Comparison of ENCODE assay signal across 14 mouse cellular contexts in the genomic region with DNA sequence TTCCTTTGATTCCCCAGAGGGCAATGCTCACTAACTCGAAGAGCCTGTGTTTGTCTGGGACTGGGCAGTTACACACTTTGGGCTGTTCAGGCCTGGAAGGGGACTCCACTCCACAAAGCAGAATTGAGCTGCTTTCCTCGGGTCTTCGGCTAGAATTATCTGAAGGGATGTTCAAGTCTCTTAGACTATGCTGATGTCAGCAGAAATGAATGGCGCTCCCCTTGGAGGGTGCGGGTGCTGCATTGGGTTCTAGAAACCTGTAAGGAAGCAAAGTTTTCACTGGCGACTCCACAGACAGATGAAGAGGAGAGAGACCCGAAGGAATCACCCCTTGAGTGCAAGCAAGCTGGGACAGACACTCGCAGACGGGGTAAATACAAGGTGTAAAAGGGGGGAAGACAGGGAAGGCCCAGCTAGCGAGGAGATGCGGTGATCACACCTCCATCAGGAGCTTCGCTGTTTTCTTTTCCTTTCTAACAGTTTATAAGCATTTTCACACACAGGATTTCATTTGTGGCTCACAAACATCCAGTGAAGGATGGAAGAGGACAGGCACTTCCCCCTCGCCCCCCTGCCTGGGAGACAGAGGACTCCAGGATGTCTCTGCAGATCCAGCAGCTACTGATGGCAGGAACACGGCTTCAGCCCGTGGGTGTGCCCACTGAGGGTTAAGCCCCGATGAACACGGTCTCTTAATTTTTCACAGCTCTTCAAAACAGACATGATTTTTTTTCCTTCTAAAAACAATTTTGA.
DNase-seq lines count a peak whose midpoint lies in the region; ATAC-seq and TF ChIP-seq lines count a peak whose summit lies in the region.
"Had no signal": no experiment of that assay in that cellular context is flagged by ENCODE, and none has a peak within 500 bp of the region (broad histone marks: within the 10 kb centered on the region; RNA-seq: fewer than 3 reads in every experiment).

No protein-coding gene starts in this region.

- H3K9me3 ChIP-seq in heart, embryonic 16.5 days (replicated peaks; ENCODE audit: control insufficient read depth, low read length), result no peaks in the 10 kb centered on the region
- H3K9me3 ChIP-seq in lung, embryonic 14.5 days (ENCODE audit: low read depth, low read length), result no peaks in the 10 kb centered on the region
- H3K9me3 ChIP-seq in limb, embryonic 13.5 days, result no peaks in the 10 kb centered on the region
- H3K9me3 ChIP-seq: forebrain, embryonic 15.5 days had no signal

- ATAC-seq in heart, embryonic 16.5 days (replicated peaks; ENCODE audit: extremely low read depth, insufficient read depth, low FRiP score), result no peak
- no peak for ATAC-seq in lung, embryonic 14.5 days (ENCODE audit: insufficient read depth)
- ATAC-seq in limb, embryonic 13.5 days (ENCODE audit: low FRiP score, low read depth), result no peak
- ATAC-seq: CD4-positive, CD25-positive, alpha-beta regulatory T cell, adult 4 months; forebrain, embryonic 15.5 days; inflammation-experienced regulatory T-cells, adult 6 months had no signal

- no peak overlapping the region for H3K4me3 ChIP-seq in heart, embryonic 16.5 days (ENCODE audit: low read length)
- H3K4me3 ChIP-seq in lung, embryonic 14.5 days (ENCODE audit: low read depth, low read length), result no peak overlapping the region
- no peak overlapping the region for H3K4me3 ChIP-seq in lung, adult 2 months (replicated peaks; ENCODE audit: extremely low read depth, low read depth, low read length)
- H3K4me3 ChIP-seq in bone marrow macrophage, adult 2 months (ENCODE audit: insufficient read depth, low read length), result no peak overlapping the region
- no peak overlapping the region for H3K4me3 ChIP-seq in limb, embryonic 13.5 days
- H3K4me3 ChIP-seq: forebrain, embryonic 15.5 days had no signal

- no peaks in the 10 kb centered on the region for H3K27me3 ChIP-seq in heart, embryonic 16.5 days (ENCODE audit: control insufficient read depth, insufficient read depth, low read length)
- no peaks in the 10 kb centered on the region for H3K27me3 ChIP-seq in lung, embryonic 14.5 days (ENCODE audit: insufficient read depth, low read length)
- no peaks in the 10 kb centered on the region for H3K27me3 ChIP-seq in limb, embryonic 13.5 days
- H3K27me3 ChIP-seq: forebrain, embryonic 15.5 days had no signal

- peak overlapping the region; percentile 29; the same call in 1 of the 2 replicates for H3K27ac ChIP-seq in heart, embryonic 16.5 days (ENCODE audit: low read length)
- H3K27ac ChIP-seq in lung, embryonic 14.5 days (ENCODE audit: low read depth), result peak overlapping the region; percentile 4; the same call in 1 of the 2 replicates
- peak overlapping the region; percentile 77 for H3K27ac ChIP-seq in bone marrow macrophage, adult 2 months (ENCODE audit: insufficient read depth, low read depth, low read length)
- peak overlapping the region; percentile 16; the same call in 1 of the 2 replicates for H3K27ac ChIP-seq in limb, embryonic 13.5 days
- H3K27ac ChIP-seq: forebrain, embryonic 15.5 days; liver, embryonic 14.5 days had no signal

- WGBS in heart, embryonic 16.5 days, result 68% methylated on average over 17 of the region's 17 CpGs
- 58% methylated on average over 17 of the region's 17 CpGs for WGBS in lung, embryonic 14.5 days
- WGBS in lung, adult 2 months, result 71% methylated on average over 17 of the region's 17 CpGs
- 69% methylated on average over 17 of the region's 17 CpGs for WGBS in limb, embryonic 13.5 days

- H3K4me1 ChIP-seq in heart, embryonic 16.5 days (ENCODE audit: control insufficient read depth, insufficient read depth, low read length), result peaks cover 44% of the 10 kb centered on the region
- H3K4me1 ChIP-seq in lung, embryonic 14.5 days (ENCODE audit: insufficient read depth), result peaks cover 26% of the 10 kb centered on the region
- H3K4me1 ChIP-seq in lung, adult 2 months (ENCODE audit: control insufficient read depth, insufficient read depth, low read length), result peaks cover 11% of the 10 kb centered on the region
- peaks cover 29% of the 10 kb centered on the region for H3K4me1 ChIP-seq in bone marrow macrophage, adult 2 months (ENCODE audit: control insufficient read depth, insufficient read depth, low read length)
- H3K4me1 ChIP-seq in limb, embryonic 13.5 days, result peaks cover 14% of the 10 kb centered on the region

- no peak for DNase-seq in heart, postnatal 25 days (ENCODE audit: low spot score)
- no peak for DNase-seq in lung, embryonic 14.5 days
- no peak for DNase-seq in lung, adult 2 months
- DNase-seq in embryo, embryonic 10 days (ENCODE audit: low spot score), result no peak
- DNase-seq: adrenal gland, postnatal 14 days; cerebellum, adult 9-10 months; thymus, adult 18-20 months had no signal

- no peak for TF ChIP-seq POLR2A in lung, adult 2 months (IDR thresholded peaks at IDR 0.05; ENCODE audit: borderline replicate concordance, extremely low read depth, low read depth, low read length)
- no peak for TF ChIP-seq POLR2A in bone marrow macrophage, adult 2 months (IDR thresholded peaks at IDR 0.05; ENCODE audit: borderline replicate concordance, low read depth, low read length)

- no peak for TF ChIP-seq CTCF in lung, embryonic 14.5 days (IDR thresholded peaks at IDR 0.05; ENCODE audit: low read depth)
- no peak for TF ChIP-seq CTCF in lung, adult 2 months (IDR thresholded peaks at IDR 0.05; ENCODE audit: insufficient read depth, low read length)
- TF ChIP-seq CTCF in bone marrow macrophage, adult 2 months (IDR thresholded peaks at IDR 0.05; ENCODE audit: low read depth, low read length), result no peak

- H3K4me2 ChIP-seq in heart, embryonic 16.5 days (ENCODE audit: low read depth, low read length), result no peak overlapping the region
- H3K4me2 ChIP-seq in lung, embryonic 14.5 days, result no peak overlapping the region
- no peak overlapping the region for H3K4me2 ChIP-seq in limb, embryonic 13.5 days (replicated peaks)
- H3K4me2 ChIP-seq: forebrain, embryonic 15.5 days had no signal

- intact Hi-C loops in heart, postnatal 25 days (cut with DNase I), result loop anchor here (1.0 to 5.0 kb wide), 5 partner anchors 44 to 230 kb away; no protein-coding TSS in a partner anchor

- 0 out of 2 replicates have a peak overlapping the region, but pooled peaks have one; percentile 31 for H3K9ac ChIP-seq in heart, embryonic 16.5 days (ENCODE audit: low read length)
- H3K9ac ChIP-seq in lung, embryonic 14.5 days, result no peak overlapping the region
- H3K9ac ChIP-seq in limb, embryonic 13.5 days, result no peak overlapping the region
- H3K9ac ChIP-seq: forebrain, embryonic 15.5 days; liver, embryonic 14.5 days had no signal

- H3K36me3 ChIP-seq in heart, embryonic 16.5 days (ENCODE audit: control insufficient read depth, insufficient read depth), result no peaks in the 10 kb centered on the region
- no peaks in the 10 kb centered on the region for H3K36me3 ChIP-seq in lung, embryonic 14.5 days (ENCODE audit: insufficient read depth)
- no peaks in the 10 kb centered on the region for H3K36me3 ChIP-seq in limb, embryonic 13.5 days
- H3K36me3 ChIP-seq: forebrain, embryonic 15.5 days had no signal

Comparison
In these comparisons a context has a peak if more than half of its experiments do, and no peak if none do; other contexts are left out.
1. H3K27ac ChIP-seq: peak in every context shown above with its lines; median percentile 77 in bone marrow macrophage, adult 2 months; 29 in heart, embryonic 16.5 days; 16 in limb, embryonic 13.5 days; 4 in lung, embryonic 14.5 days.